Mouse (Mus musculus) B cell, adult 67 days (primary cell): ENCODE data around the gene Ifngr1. TPM values are rescaled to one million over a fixed set of nuclear protein-coding genes. Genes with fewer than 3 reads are reported as not detected.

Source experiments
- total RNA-seq, 2 experiments: library from RNA; stranded (reverse); gene quantifications; 4 replicates each; pipeline ENCODE4 v1.2.4; 2023

Gene Ifngr1
- total RNA-seq = 100 to 1,000 TPM; 105 to 113 TPM

DNA sequence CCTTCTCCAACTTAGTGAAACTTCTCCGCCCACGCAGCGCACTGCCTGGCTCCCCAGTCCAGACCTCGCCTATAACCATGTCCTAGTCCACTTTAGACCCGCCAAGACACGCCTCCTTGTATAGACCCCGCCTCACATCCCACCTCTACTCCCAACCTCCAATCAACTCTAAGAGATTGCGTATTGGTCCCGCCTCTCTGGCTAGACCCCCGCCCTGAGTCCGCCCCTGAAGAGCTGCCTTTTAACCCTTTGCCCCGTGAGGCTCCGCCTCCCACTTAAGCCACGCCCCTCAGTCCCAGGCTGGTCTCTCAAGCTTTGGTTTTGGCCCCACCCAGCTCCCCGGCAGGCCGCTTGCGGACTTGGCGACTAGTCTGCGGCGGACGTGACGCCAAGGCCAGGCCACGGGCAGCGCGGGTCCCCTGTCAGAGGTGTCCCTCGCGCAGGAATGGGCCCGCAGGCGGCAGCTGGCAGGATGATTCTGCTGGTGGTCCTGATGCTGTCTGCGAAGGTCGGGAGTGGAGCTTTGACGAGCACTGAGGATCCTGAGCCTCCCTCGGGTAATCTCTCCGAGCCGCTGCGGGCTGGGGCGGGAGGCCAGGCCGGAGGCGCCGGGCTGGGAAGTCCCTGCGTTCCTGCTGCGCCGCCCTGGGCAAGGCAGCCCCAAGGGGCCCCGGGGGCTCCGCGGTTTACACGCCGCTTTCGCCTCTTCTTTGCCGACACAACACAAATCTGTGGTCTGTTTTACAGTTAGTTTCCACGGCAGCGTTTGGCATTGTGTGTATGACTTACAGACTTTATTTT lies at the start of gene Ifngr1:
Gene Ifngr1, plus strand, starts transcription at position 309 of the 801 bp plus-strand sequence.

DNA sequence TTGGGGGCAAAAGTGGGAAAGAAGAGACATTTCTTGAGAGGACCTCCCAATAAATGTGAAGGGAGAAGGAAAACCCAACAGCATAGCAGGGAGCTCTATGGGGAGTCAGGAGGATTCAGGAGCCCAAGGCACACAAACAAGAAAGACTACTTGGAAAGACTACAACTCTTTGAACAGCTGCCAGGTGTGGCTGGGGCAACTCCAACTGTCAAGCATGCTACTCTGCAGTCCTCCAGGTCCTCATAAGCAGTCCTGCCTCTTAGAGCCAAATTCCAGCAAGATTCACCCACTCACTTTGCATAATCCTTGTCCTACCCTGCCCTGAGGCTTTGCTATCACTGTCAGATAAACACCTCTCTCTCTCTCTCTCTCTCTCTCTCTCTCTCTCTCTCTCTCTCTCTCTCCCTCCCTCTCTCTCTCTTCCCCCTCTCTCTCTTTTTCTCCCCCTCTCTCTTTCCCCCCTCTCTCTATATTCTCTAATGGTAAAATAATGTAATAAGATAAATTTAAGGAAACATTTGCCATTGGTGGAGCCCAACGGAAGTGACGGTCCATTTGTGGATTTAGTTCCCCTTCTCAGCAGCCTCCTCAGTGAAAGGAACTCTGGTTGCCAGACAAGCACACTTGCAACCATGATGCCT lies 29.8 kb downstream of the Ifngr1 start, which contains the start of gene Il22ra2:
Gene Il22ra2, plus strand, starts transcription at position 591 of the 641 bp plus-strand sequence.

Other genes with a start within 250 kb of the Ifngr1 start
- gene Olig3, start 235.4 kb upstream of the Ifngr1 start, total RNA-seq = not detected
- gene Il22ra2, start 30.0 kb downstream of the Ifngr1 start, total RNA-seq = under 1 TPM in 1 of 2 experiments, not detected in 1; 0.20 TPM
- gene Il20ra, start 120.6 kb downstream of the Ifngr1 start, total RNA-seq = not detected